1 mouse cellular context compared by ENCODE assay signal in genomic region chr2:91237511-91238080, GRCm38 (mm10).
A peak's percentile ranks its signal among the peaks of the same experiment; 100 is the strongest.
TF ChIP-seq lines count a peak whose summit lies in the region.

No protein-coding gene starts in this region.

TF ChIP-seq in CH12.LX, 34 proteins besides CTCF, POLR2A, EP300 and RAD21:
- 0 out of 2 replicates have a peak, but pooled peaks have one; percentile 8 for TF ChIP-seq SMC3 (IDR thresholded peaks at IDR 0.05; ENCODE audit: low read depth, low read length)
- TF ChIP-seq TBP (conservative IDR thresholded peaks at IDR 0.05; ENCODE audit: low read depth, low read length), result peak; percentile 59; the same call in 1 of the 2 replicates
- TF ChIP-seq ZNF384 (IDR thresholded peaks at IDR 0.05; ENCODE audit: low read depth, low read length), result peak; percentile 85
